Mouse (Mus musculus) liver, embryonic 14.5 days (tissue): ENCODE data around the gene Borcs5. TPM values are rescaled to one million over a fixed set of nuclear protein-coding genes. Genes with fewer than 3 reads are reported as not detected.

Source experiments
- ATAC-seq: fragments of 200-750 bp; cut with Nextera tagmentation; 2 replicates; pipeline ENCODE4 v1.8.0; 2017; ENCODE audit warnings: moderate number of reproducible peaks, mild to moderate bottlenecking, moderate library complexity; ENCODE audit not compliant: insufficient read depth
- DNase-seq, 3 experiments: peaks; one replicate each; pipeline ENCODE4 v3.0.0-alpha.2; 2012 to 2013; ENCODE audit warnings: low read depth in 3 of 3, low spot score in 3 of 3
- H3K27ac ChIP-seq: fragments of 300-500 bp; sonication (generic); 2 replicates; pipeline ENCODE4 v1.5.1; 2014; ENCODE audit warnings: moderate library complexity, mild to moderate bottlenecking, control low read depth, inconsistent platforms
- H3K27me3 ChIP-seq: fragments of 300-500 bp; sonication (generic); 2 replicates; pipeline ENCODE4 v1.6.1; 2014; ENCODE audit warnings: mild to moderate bottlenecking, low read length, moderate library complexity; ENCODE audit not compliant: control insufficient read depth, insufficient read depth
- H3K36me3 ChIP-seq: fragments of 300-500 bp; sonication (generic); replicated peaks from 2 replicates; pipeline ENCODE4 v1.6.1; 2014; ENCODE audit warnings: low read depth; ENCODE audit not compliant: control insufficient read depth, insufficient read depth
- H3K4me1 ChIP-seq, 2 experiments: fragments of 200-500 bp in 1 of 2; fragments of 300-500 bp in 1 of 2; sonication (generic) in 1 of 2; replicated peaks; 2 replicates each; pipeline ENCODE4 v1.6.1; 2012 to 2014; ENCODE audit warnings: antibody characterized with exemption in 1 of 2, inconsistent platforms in 1 of 2, low read length in 1 of 2; ENCODE audit not compliant: control insufficient read depth in 2 of 2, insufficient read depth in 2 of 2
- H3K4me2 ChIP-seq: fragments of 300-500 bp; sonication (generic); 2 replicates; pipeline ENCODE4 v1.6.1; 2014; ENCODE audit warnings: low read depth, mild to moderate bottlenecking, control low read depth, moderate library complexity
- H3K4me3 ChIP-seq, 2 experiments: fragments of 200-500 bp in 1 of 2; fragments of 300-500 bp in 1 of 2; sonication (generic) in 1 of 2; 2 replicates each; pipeline ENCODE4 v1.5.1; 2012 to 2014; ENCODE audit warnings: low read depth in 2 of 2, low read length in 2 of 2, mild to moderate bottlenecking in 2 of 2, control low read depth in 1 of 2, inconsistent platforms in 1 of 2, moderate library complexity in 1 of 2; ENCODE audit not compliant: insufficient read depth in 1 of 2
- H3K9ac ChIP-seq: fragments of 300-500 bp; sonication (generic); replicated peaks from 2 replicates; pipeline ENCODE4 v1.6.1; 2014; ENCODE audit warnings: mild to moderate bottlenecking, control low read depth, moderate library complexity
- H3K9me3 ChIP-seq: fragments of 300-500 bp; sonication (generic); 2 replicates; pipeline ENCODE4 v1.6.1; 2016; ENCODE audit warnings: low read length, mixed read lengths; ENCODE audit not compliant: control insufficient read depth
- CTCF ChIP-seq: IDR thresholded peaks from 2 replicates; pipeline ENCODE4 v1.5.1; 2016; ENCODE audit warnings: antibody characterized with exemption, low read depth, control low read depth
- EP300 ChIP-seq: IDR thresholded peaks from 2 replicates; pipeline ENCODE4 v1.6.1; 2016; ENCODE audit warnings: antibody characterized with exemption, low read depth
- WGBS: fragments of 180-500 bp; shearing (Covaris S2); extraction: QIAGEN DNeasy Blood & Tissue Kit; methylation state at CpG from one replicate; pipeline ENCODE4 v1.1.7; 2014; ENCODE audit not compliant: insufficient replicate concordance; 5-methylcytosine and 5-hydroxymethylcytosine counted together
- polyA plus RNA-seq, 2 experiments: library from polyadenylated mRNA; depleted of rRNA in 1 of 2; stranded (reverse) in 1 of 2; unstranded in 1 of 2; fragments of >200 nt; fragmentation: Nextera tagmentation in 1 of 2; extraction: Ambion mirVana in 1 of 2; gene quantifications; 2 replicates each; pipeline versions ENCODE4 v1.2.1 to v1.2.3; 2012 to 2014

The Borcs5 gene
- polyA plus RNA-seq, 2 experiments: 4.7 to 8.0 TPM

DNA sequence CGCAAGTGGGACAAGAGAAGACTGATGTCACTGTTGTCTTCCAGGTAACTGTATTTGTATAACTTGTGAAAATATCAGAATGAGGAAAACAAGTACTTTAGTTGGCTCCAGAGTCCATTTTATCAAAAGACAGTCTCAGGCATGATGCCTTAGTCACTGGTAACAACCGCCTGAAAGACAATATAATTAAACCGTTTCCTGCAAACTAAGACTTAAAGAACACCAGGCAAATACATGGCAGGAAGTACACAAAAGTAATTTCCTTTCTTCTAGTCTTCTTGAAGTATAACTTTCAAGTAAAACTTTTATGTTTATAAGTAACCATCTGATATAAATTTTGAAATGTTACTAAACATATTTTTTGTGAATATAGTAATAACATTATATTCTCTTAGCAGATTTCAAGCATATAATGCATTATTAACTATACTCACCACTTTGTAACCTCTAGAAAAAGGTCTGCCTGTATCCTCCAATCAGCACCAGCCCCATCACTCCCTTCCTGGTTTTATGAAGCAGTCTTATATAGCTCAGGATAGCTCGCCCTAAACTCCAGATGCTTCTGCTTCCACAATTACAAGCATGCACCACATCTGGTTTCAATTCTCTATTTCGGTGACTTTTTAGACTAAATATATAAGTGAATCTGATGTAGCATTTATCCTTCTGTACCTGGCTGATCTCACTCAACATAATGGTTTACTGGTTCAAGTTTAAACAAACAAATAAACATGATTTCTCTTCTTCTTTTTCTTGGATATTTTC lies 112.8 kb downstream of the Borcs5 start:
- TF ChIP-seq CTCF (no peak), EP300 (no peak)
- Histone ChIP-seq H3K27me3 (no peaks in the 10 kb centered on the region), H3K4me3 (no peak overlapping the region), H3K36me3 (no peaks in the 10 kb centered on the region; the same call in 1 of the 2 replicates), H3K4me1 (peaks cover 3 to 12% of the 10 kb centered on the region in 2 experiments; a peak in 3 of 4 replicates), H3K4me2 (no peak overlapping the region), H3K9ac (no peak overlapping the region), H3K9me3 (no peaks in the 10 kb centered on the region), H3K27ac (no peak overlapping the region)
- 75% methylated on average over 5 of the region's 5 CpGs for WGBS
- DNase-seq (no peak), ATAC-seq (no peak)

DNA sequence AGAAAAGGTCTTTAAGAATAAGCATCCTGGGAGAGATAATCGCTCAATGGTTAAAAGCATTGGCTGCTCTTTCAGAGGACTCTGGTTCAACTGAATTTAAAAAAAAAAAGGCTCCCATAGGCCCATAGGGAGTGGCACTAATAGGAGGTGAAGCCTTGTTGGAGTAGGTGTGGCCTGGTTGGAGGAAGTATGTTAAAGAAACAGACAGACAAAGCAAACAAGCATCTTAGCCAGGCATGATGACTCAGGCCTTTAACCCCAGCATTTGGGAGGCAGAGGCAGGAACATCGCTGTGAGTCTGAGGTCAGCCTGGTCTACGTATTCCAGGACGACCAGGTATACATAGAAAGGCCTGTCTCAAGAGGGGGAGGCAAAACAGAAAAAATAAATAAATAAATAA lies 114.1 kb downstream of the Borcs5 start:
- Histone ChIP-seq H3K4me3 (no peak overlapping the region), H3K9ac (no peak overlapping the region), H3K27ac (no peak overlapping the region), H3K36me3 (no peaks in the 10 kb centered on the region; the same call in 1 of the 2 replicates), H3K4me2 (no peak overlapping the region), H3K27me3 (no peaks in the 10 kb centered on the region), H3K9me3 (no peaks in the 10 kb centered on the region), H3K4me1 (peaks cover 3 to 12% of the 10 kb centered on the region in 2 experiments; a peak in 3 of 4 replicates)
- TF ChIP-seq CTCF: no peak
- TF ChIP-seq EP300: no peak
- peak in 2 of 3 experiments; percentile 28 to 53 for DNase-seq
- ATAC-seq: peak; percentile 71
- 63% methylated on average over 4 of the region's 4 CpGs for WGBS

DNA sequence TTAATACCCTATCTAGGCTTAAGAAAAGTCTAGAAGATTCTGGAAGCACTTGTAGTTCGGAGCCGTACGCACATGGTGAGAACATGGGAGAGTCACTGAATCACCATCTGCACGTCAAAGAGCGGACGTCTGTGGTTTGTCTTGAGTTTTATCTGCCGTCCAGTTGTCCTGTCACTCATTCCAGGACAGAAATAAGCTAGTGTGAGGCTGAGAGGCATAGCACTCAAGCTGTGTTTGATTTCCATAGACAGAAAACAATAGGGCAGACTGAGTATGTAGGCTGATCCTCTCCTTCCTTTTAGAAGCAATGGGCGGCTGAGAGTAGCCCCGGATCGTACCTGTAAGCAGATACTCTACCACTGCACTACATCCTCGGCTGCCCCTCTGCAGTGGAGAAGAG lies 114.5 kb downstream of the Borcs5 start:
- DNase-seq: no peak
- no peaks in the 10 kb centered on the region for H3K27me3 ChIP-seq
- 57% methylated on average over 11 of the region's 11 CpGs for WGBS
- no peaks in the 10 kb centered on the region for H3K9me3 ChIP-seq
- H3K36me3 ChIP-seq: no peaks in the 10 kb centered on the region; the same call in 1 of the 2 replicates
- H3K4me1 ChIP-seq: peaks cover 3 to 12% of the 10 kb centered on the region in 2 experiments; a peak in 3 of 4 replicates
- H3K27ac ChIP-seq: no peak overlapping the region
- no peak overlapping the region for H3K4me2 ChIP-seq
- H3K4me3 ChIP-seq: no peak overlapping the region
- H3K9ac ChIP-seq: no peak overlapping the region
- ATAC-seq: peak; percentile 52; the same call in 1 of the 2 replicates
- no peak for TF ChIP-seq CTCF
- no peak for TF ChIP-seq EP300

DNA sequence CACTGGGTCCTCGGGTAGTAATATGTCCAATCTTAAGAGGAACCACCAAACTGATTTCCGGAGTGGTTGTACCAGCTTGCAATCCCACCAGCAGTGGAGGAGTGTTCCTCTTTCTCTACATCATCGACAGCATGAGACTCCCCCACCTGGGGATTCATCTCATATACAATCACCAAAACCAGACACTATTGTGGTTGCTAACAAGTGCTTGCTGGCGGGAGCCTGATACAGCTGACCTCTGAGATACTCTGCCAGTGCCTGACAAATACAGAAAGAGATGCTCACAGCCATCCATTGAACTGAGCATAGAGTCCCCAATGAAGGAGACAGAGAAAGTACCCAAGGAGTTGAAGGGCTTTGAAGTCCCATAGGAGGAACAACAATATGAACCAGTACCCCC lies 116.7 kb downstream of the Borcs5 start:
- no peak overlapping the region for H3K27ac ChIP-seq
- no peaks in the 10 kb centered on the region for H3K9me3 ChIP-seq
- TF ChIP-seq CTCF (no peak), EP300 (no peak)
- H3K27me3 ChIP-seq: no peaks in the 10 kb centered on the region
- no peaks in the 10 kb centered on the region; the same call in 1 of the 2 replicates for H3K36me3 ChIP-seq
- DNase-seq (no peak), ATAC-seq (no peak)
- H3K4me1 ChIP-seq: peaks cover 3 to 12% of the 10 kb centered on the region in 2 experiments; a peak in 3 of 4 replicates
- 32% methylated on average over 4 of the region's 4 CpGs for WGBS
- H3K9ac ChIP-seq: no peak overlapping the region
- H3K4me2 ChIP-seq: no peak overlapping the region
- no peak overlapping the region for H3K4me3 ChIP-seq

Other genes starting within 250 kb of the Borcs5 start
- gene Bcl2l14, start 243.2 kb upstream of the Borcs5 start, polyA plus RNA-seq (2012; rRNA removed): 0.03 and 0.08 TPM in 2 replicates
- gene Bcl2l14, start 243.2 kb upstream of the Borcs5 start, polyA plus RNA-seq (2014; fragmentation: Nextera tagmentation; extraction: Ambion mirVana): 0.10 TPM in 1 of 2 replicates, not detected in the other
- 3.9 and 6.2 TPM in 2 replicates for gene Lrp6, start 72.5 kb upstream of the Borcs5 start, polyA plus RNA-seq (2012; rRNA removed)
- 6.9 and 8.5 TPM in 2 replicates for gene Lrp6, start 72.5 kb upstream of the Borcs5 start, polyA plus RNA-seq (2014; fragmentation: Nextera tagmentation; extraction: Ambion mirVana)
- 0.55 and 0.56 TPM in 2 replicates for gene Mansc1, start 7.0 kb upstream of the Borcs5 start, polyA plus RNA-seq (2012; rRNA removed)
- gene Mansc1, start 7.0 kb upstream of the Borcs5 start, polyA plus RNA-seq (2014; fragmentation: Nextera tagmentation; extraction: Ambion mirVana): 0.52 and 0.64 TPM in 2 replicates
- gene Dusp16, start 153.1 kb downstream of the Borcs5 start, polyA plus RNA-seq (2012; rRNA removed): 2.6 and 3.7 TPM in 2 replicates
- gene Dusp16, start 153.1 kb downstream of the Borcs5 start, polyA plus RNA-seq (2014; fragmentation: Nextera tagmentation; extraction: Ambion mirVana): 4.1 and 5.4 TPM in 2 replicates
- gene Crebl2, start 190.6 kb downstream of the Borcs5 start, polyA plus RNA-seq (2012; rRNA removed): 2.3 and 2.9 TPM in 2 replicates
- gene Crebl2, start 190.6 kb downstream of the Borcs5 start, polyA plus RNA-seq (2014; fragmentation: Nextera tagmentation; extraction: Ambion mirVana): 1.1 and 1.6 TPM in 2 replicates